Mouse (Mus musculus): ENCODE results near the gene Dmpk. TPM values are rescaled to one million over a fixed set of nuclear protein-coding genes. Genes with fewer than 3 reads are reported as not detected.

The Dmpk gene
- total and polyA plus RNA-seq, 3 experiments = 0.30 to 0.56 (median 0.36) TPM

DNA sequence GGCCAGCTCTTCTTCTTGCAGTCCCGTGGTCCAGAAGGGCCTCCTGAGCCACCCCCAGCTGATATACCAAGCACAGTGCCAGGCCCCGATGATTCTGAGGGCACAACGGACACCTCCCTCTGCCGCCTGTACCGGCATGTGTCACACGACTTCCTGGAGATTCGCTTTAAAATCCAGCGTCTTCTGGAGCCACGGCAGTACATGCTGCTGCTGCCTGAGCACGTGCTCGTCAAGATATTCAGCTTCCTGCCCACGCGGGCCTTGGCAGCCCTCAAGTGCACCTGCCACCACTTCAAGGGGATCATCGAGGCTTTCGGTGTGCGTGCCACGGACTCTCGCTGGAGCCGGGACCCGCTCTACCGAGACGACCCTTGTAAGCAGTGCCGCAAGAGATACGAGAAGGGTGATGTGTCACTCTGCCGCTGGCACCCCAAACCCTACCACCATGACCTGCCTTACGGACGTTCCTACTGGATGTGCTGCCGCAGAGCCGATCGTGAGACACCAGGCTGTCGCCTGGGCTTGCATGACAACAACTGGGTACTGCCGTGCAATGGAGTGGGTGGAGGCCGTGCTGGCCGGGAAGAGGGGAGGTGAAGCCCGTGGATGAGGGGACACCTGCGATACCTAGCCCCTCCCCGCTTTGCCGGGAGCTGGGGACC, 53.2 kb downstream of the Dmpk start:
- no peak overlapping the region for H3K9ac ChIP-seq (ENCODE audit: insufficient read depth, low read depth)
- no peak overlapping the region for H3K4me3 ChIP-seq (replicated peaks in 1 of 3; ENCODE audit: low read depth in 2 of 3, low read length in 2 of 3, poor library complexity in 1 of 3)
- no peak for DNase-seq (ENCODE audit: extremely low read depth)
- TF ChIP-seq POLR2A (IDR thresholded peaks at IDR 0.05; ENCODE audit: low read depth, low read length) (no peak), EP300 (IDR thresholded peaks at IDR 0.05; ENCODE audit: low read length) (no peak), TCF12 (IDR thresholded peaks at IDR 0.05; ENCODE audit: low read depth, low read length) (no peak), ZC3H11A (IDR thresholded peaks at IDR 0.05; ENCODE audit: low read depth, low read length) (no peak), CHD1 (IDR thresholded peaks at IDR 0.05; ENCODE audit: low read depth, low read length) (no peak), BHLHE40 (IDR thresholded peaks at IDR 0.05; ENCODE audit: low read depth, low read length) (no peak), NELFE (IDR thresholded peaks at IDR 0.05; ENCODE audit: low read depth, low read length) (no peak), MAFK (IDR thresholded peaks at IDR 0.05; ENCODE audit: insufficient replicate concordance, low read length) (no peak), NRF1 (IDR thresholded peaks at IDR 0.05; ENCODE audit: low read depth, low read length) (no peak), USF1 (IDR thresholded peaks at IDR 0.05; ENCODE audit: low read depth, low read length) (no peak), ZNF384 (IDR thresholded peaks at IDR 0.05; ENCODE audit: low read depth, low read length) (no peak), ZMIZ1 (IDR thresholded peaks at IDR 0.05; ENCODE audit: low read depth, low read length) (no peak), CHD2 (IDR thresholded peaks at IDR 0.05; ENCODE audit: low read length) (no peak), USF2 (conservative IDR thresholded peaks at IDR 0.05; ENCODE audit: low read depth, low read length) (no peak), MYC (IDR thresholded peaks at IDR 0.05; ENCODE audit: low read depth, low read length) (no peak), ZKSCAN1 (IDR thresholded peaks at IDR 0.05; ENCODE audit: borderline replicate concordance, low read depth, low read length) (no peak), JUND (conservative IDR thresholded peaks at IDR 0.05; ENCODE audit: low read depth, low read length) (no peak), SMC3 (IDR thresholded peaks at IDR 0.05; ENCODE audit: low read depth, low read length) (no peak), PAX5 (IDR thresholded peaks at IDR 0.05; ENCODE audit: low read length) (no peak), TBP (conservative IDR thresholded peaks at IDR 0.05; ENCODE audit: low read depth, low read length) (no peak)
- no peaks in the 10 kb centered on the region for H3K27me3 ChIP-seq (replicated peaks)
- in situ Hi-C loops (cut with MboI; ENCODE audit: low pct_ligation_motif_present, low pct_unique_long_range_greater_than_20kb, low sequenced_read_pairs) = no loop called here
- dilution Hi-C loops (cut with MboI; ENCODE audit: extremely low pct_ligation_motif_present, extremely low pct_unique_long_range_greater_than_20kb, low sequenced_read_pairs) = no loop called here
- no peak overlapping the region for H3K4me2 ChIP-seq (ENCODE audit: insufficient read depth, low read depth, poor library complexity, severe bottlenecking)
- H3K9me3 ChIP-seq (replicated peaks; ENCODE audit: low read length) = no peaks in the 10 kb centered on the region
- no peak overlapping the region for H3K27ac ChIP-seq (ENCODE audit: insufficient read depth, low read depth)
- peaks cover 47 to 83% of the 10 kb centered on the region in 2 experiments for H3K36me3 ChIP-seq (replicated peaks in 1 of 2; ENCODE audit: control insufficient read depth in 1 of 2, insufficient read depth in 1 of 2, low read length in 1 of 2)
- H3K4me1 ChIP-seq (ENCODE audit: control insufficient read depth in 1 of 2, insufficient read depth in 2 of 2) = peaks cover 0 to 30% of the 10 kb centered on the region in 2 experiments; a peak in 2 of 4 replicates
- peaks cover 7% of the 10 kb centered on the region; the same call in 1 of the 2 replicates for H3K79me2 ChIP-seq (replicated peaks; ENCODE audit: control insufficient read depth, extremely low read depth, insufficient read depth, poor library complexity, severe bottlenecking)

DNA sequence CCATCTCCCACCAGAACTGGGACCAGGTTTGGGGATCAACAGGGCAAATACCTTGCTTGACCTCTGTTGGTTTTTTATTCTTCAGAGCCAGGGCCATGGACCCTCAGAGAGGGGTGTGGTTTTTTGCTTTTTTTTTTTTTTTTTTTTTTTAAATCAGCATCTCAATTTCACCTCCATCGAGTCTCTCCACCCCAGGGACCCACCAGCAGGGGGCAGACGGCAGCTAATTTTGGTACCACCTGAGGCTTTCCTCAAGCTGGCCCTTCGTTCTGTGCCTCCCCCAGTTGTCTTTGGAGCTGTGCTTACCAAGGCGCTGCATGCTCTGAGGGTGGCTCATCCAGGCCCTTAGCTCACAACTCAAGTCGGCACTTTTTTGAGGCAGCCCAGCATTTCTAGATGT, 53.7 kb downstream of the Dmpk start:
- Histone ChIP-seq H3K4me3 (replicated peaks in 1 of 3; ENCODE audit: low read depth in 2 of 3, low read length in 2 of 3, poor library complexity in 1 of 3) (no peak overlapping the region), H3K4me1 (ENCODE audit: control insufficient read depth in 1 of 2, insufficient read depth in 2 of 2) (peaks cover 0 to 27% of the 10 kb centered on the region in 2 experiments; a peak in 2 of 4 replicates), H3K27ac (ENCODE audit: insufficient read depth, low read depth) (no peak overlapping the region), H3K4me2 (ENCODE audit: insufficient read depth, low read depth, poor library complexity, severe bottlenecking) (no peak overlapping the region), H3K27me3 (replicated peaks) (no peaks in the 10 kb centered on the region), H3K9ac (ENCODE audit: insufficient read depth, low read depth) (no peak overlapping the region), H3K79me2 (replicated peaks; ENCODE audit: control insufficient read depth, extremely low read depth, insufficient read depth, poor library complexity, severe bottlenecking) (peaks cover 3% of the 10 kb centered on the region; the same call in 1 of the 2 replicates), H3K9me3 (replicated peaks; ENCODE audit: low read length) (no peaks in the 10 kb centered on the region), H3K36me3 (replicated peaks in 1 of 2; ENCODE audit: control insufficient read depth in 1 of 2, insufficient read depth in 1 of 2, low read length in 1 of 2) (peaks cover 49 to 88% of the 10 kb centered on the region in 2 experiments)
- in situ Hi-C loops (cut with MboI; ENCODE audit: low pct_ligation_motif_present, low pct_unique_long_range_greater_than_20kb, low sequenced_read_pairs) = no loop called here
- dilution Hi-C loops (cut with MboI; ENCODE audit: extremely low pct_ligation_motif_present, extremely low pct_unique_long_range_greater_than_20kb, low sequenced_read_pairs) = no loop called here
- peak; percentile 73 for DNase-seq (ENCODE audit: extremely low read depth)
- TF ChIP-seq EP300 (IDR thresholded peaks at IDR 0.05; ENCODE audit: low read length) (no peak), POLR2AphosphoS2 (IDR thresholded peaks at IDR 0.05; ENCODE audit: low read depth, low read length) (no peak), HCFC1 (IDR thresholded peaks at IDR 0.05; ENCODE audit: low read depth, low read length) (no peak), MYC (IDR thresholded peaks at IDR 0.05; ENCODE audit: low read depth, low read length) (no peak), TBP (conservative IDR thresholded peaks at IDR 0.05; ENCODE audit: low read depth, low read length) (no peak), UBTF (IDR thresholded peaks at IDR 0.05; ENCODE audit: low read depth, low read length) (no peak), IRF4 (IDR thresholded peaks at IDR 0.05; ENCODE audit: low read depth, low read length) (no peak), ZKSCAN1 (IDR thresholded peaks at IDR 0.05; ENCODE audit: borderline replicate concordance, low read depth, low read length) (no peak), SIN3A (IDR thresholded peaks at IDR 0.05; ENCODE audit: low read length) (no peak), MAX (IDR thresholded peaks at IDR 0.05; ENCODE audit: low read length) (no peak), POLR2A (IDR thresholded peaks at IDR 0.05; ENCODE audit: low read depth, low read length) (no peak), TCF12 (IDR thresholded peaks at IDR 0.05; ENCODE audit: low read depth, low read length) (no peak), JUND (conservative IDR thresholded peaks at IDR 0.05; ENCODE audit: low read depth, low read length) (no peak), RCOR1 (conservative IDR thresholded peaks at IDR 0.05; ENCODE audit: low read depth, low read length) (no peak), CTCF (conservative IDR thresholded peaks at IDR 0.05 in 1 of 2, IDR thresholded peaks at IDR 0.05 in 1 of 2; ENCODE audit: low read depth in 2 of 2, low read length in 2 of 2) (peak in 1 of 2 experiments; percentile 68; a peak in 2 of 4 replicates), SMC3 (IDR thresholded peaks at IDR 0.05; ENCODE audit: low read depth, low read length) (peak; percentile 47), E2F4 (IDR thresholded peaks at IDR 0.05; ENCODE audit: insufficient replicate concordance, low read depth, low read length) (no peak), MAZ (IDR thresholded peaks at IDR 0.05; ENCODE audit: low read depth, low read length) (no peak), ETS1 (conservative IDR thresholded peaks at IDR 0.05; ENCODE audit: low read depth, low read length) (no peak), RAD21 (IDR thresholded peaks at IDR 0.05; ENCODE audit: low read depth, low read length) (peak; percentile 42), CHD2 (IDR thresholded peaks at IDR 0.05; ENCODE audit: low read length) (no peak), MAFK (IDR thresholded peaks at IDR 0.05; ENCODE audit: insufficient replicate concordance, low read length) (no peak)

All from CH12.LX (cell line).